Mouse (Mus musculus) ES-E14 (cell line): Measurements from ENCODE around the gene Aspscr1. TPM values are rescaled to one million over a fixed set of nuclear protein-coding genes. Genes with fewer than 3 reads are reported as not detected.

ENCODE experiments used
- DNase-seq: peaks from one replicate; pipeline ENCODE4 v3.0.0-alpha.2; 2013; ENCODE audit warnings: low read depth, low spot score
- H3K27ac ChIP-seq: 2 replicates; pipeline ENCODE4 v1.5.1; 2012; ENCODE audit warnings: low read depth, mild to moderate bottlenecking, low read length, moderate library complexity, mixed read lengths; ENCODE audit not compliant: poor library complexity, insufficient read depth, severe bottlenecking
- H3K36me3 ChIP-seq: 2 replicates; pipeline ENCODE4 v1.6.1; 2012; ENCODE audit warnings: mild to moderate bottlenecking, low read length, moderate library complexity, mixed read lengths; ENCODE audit not compliant: control insufficient read depth, poor library complexity, insufficient read depth, severe bottlenecking
- H3K4me1 ChIP-seq, 2 experiments: fragments of 150-350 bp in 1 of 2; sonication (generic) in 1 of 2; 2 replicates each; pipeline ENCODE4 v1.6.1; 2012; ENCODE audit warnings: low read length in 2 of 2, mild to moderate bottlenecking in 1 of 2, mixed read lengths in 1 of 2; ENCODE audit not compliant: control insufficient read depth in 2 of 2, insufficient read depth in 2 of 2, poor library complexity in 1 of 2
- H3K4me3 ChIP-seq, 2 experiments: fragments of 150-350 bp in 1 of 2; sonication (generic) in 1 of 2; 2 replicates each; pipeline ENCODE4 v1.5.1; 2012; ENCODE audit warnings: low read length in 2 of 2, low read depth in 1 of 2, mild to moderate bottlenecking in 1 of 2, mixed read lengths in 1 of 2; ENCODE audit not compliant: insufficient read depth in 1 of 2, poor library complexity in 1 of 2, severe bottlenecking in 1 of 2
- H3K9ac ChIP-seq: 2 replicates; pipeline ENCODE4 v1.6.1; 2012; ENCODE audit warnings: low read depth, mild to moderate bottlenecking, low read length, mixed read lengths; ENCODE audit not compliant: poor library complexity, insufficient read depth, severe bottlenecking
- H3K9me3 ChIP-seq: fragments of 150-350 bp; sonication (generic); 2 replicates; pipeline ENCODE4 v1.6.1; 2012; ENCODE audit warnings: low read depth, mild to moderate bottlenecking, low read length; ENCODE audit not compliant: control insufficient read depth, insufficient read depth
- CHD2 ChIP-seq: IDR thresholded peaks from 2 replicates; pipeline ENCODE4 v1.6.1; 2014; ENCODE audit warnings: mild to moderate bottlenecking, low read depth, low read length, inconsistent platforms
- HCFC1 ChIP-seq: IDR thresholded peaks from 2 replicates; pipeline ENCODE4 v1.6.1; 2012; ENCODE audit warnings: low read length, inconsistent platforms, borderline replicate concordance; ENCODE audit not compliant: insufficient read depth
- MAFK ChIP-seq: IDR thresholded peaks from 2 replicates; pipeline ENCODE4 v1.6.1; 2014; ENCODE audit warnings: mild to moderate bottlenecking, low read depth, low read length, inconsistent platforms; ENCODE audit not compliant: insufficient read depth
- ZC3H11A ChIP-seq: IDR thresholded peaks from 2 replicates; pipeline ENCODE4 v1.6.1; 2012; ENCODE audit warnings: low read depth, mild to moderate bottlenecking, inconsistent platforms, low read length, borderline replicate concordance
- ZNF384 ChIP-seq: IDR thresholded peaks from 2 replicates; pipeline ENCODE4 v1.6.1; 2012; ENCODE audit warnings: low read depth, low read length, inconsistent platforms
- in situ Hi-C, 2 experiments: fragments of 600-800 bp; cut with MboI; formaldehyde crosslinking; loops; one replicate each; pipeline ENCODE4 v1.15.1; 2025; ENCODE audit warnings: low sequenced_read_pairs in 2 of 2, inconsistent platforms in 1 of 2; ENCODE audit not compliant: unreplicated experiment in 2 of 2
- total RNA-seq: library from RNA; depleted of rRNA; stranded (reverse); fragments of 300-350 nt; gene quantifications from 2 replicates; pipeline ENCODE4 v1.2.3, GENCODE M21; 2012

The Aspscr1 gene
- total RNA-seq, 1 experiment, result 85.2 TPM

DNA sequence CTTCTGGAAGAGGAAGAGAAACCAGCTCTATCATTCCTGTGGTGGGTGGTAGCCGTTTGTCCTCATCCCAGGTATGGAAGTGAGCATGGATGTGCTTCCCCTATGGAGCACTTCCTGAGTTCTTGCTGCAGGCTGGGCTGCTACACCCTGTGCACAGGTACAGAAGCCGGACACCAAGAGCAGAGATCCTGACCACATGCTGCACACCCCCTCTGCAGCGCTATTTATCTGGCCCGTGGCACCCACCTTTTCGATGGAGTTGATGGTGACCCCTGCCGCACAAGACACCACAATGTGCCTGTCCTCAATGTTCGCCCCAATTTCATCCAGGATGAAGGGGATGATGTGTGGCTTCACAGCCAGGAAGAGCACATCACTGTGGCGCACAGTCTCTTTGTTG lies 30.9 kb upstream of the Aspscr1 start:
- Histone ChIP-seq H3K4me1 (peaks cover 0 to 16% of the 10 kb centered on the region in 2 experiments; a peak in 1 of 4 replicates), H3K9ac (no peak overlapping the region), H3K9me3 (no peaks in the 10 kb centered on the region), H3K27ac (no peak overlapping the region), H3K4me3 (no peak overlapping the region; a peak in 1 of 4 replicates), H3K36me3 (peaks cover 3% of the 10 kb centered on the region; the same call in 1 of the 2 replicates)
- no peak for DNase-seq
- in situ Hi-C loops, result no loop called here
- TF ChIP-seq HCFC1 (no peak), CHD2 (no peak), MAFK (no peak), ZNF384 (no peak), ZC3H11A (no peak)

DNA sequence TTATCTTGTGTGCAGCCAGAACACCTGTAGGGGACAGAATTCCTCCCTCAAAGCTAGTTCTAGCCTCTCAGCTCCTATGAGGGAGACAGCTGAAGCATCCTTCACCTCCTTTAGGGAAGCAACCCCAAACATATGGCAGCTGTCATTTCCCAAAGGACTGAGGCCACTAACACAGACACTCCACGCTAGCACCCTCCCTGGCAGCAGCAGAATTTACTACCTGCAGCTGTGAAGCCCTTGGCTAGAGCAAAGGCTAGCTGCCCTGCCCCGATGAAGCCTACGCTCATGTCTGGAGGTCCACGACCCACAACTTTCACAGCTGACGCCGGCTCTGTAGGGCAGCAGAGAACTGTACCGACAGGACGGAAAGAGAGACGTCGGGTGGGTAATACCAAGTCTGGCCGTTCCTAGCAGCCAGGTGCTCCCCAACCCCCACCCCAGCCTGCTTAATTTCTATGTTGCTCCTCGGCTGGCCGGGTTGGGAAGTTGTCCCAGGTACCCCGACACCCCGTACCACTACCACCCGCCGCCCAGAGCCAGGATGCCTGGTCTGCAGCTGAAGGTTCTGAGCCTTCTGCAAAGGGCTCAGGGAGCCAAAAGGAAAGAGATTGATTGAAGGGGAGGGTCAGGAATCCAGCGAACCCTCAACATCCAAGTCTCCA lies 29.7 kb upstream of the Aspscr1 start:
- peaks cover 0 to 20% of the 10 kb centered on the region in 2 experiments; a peak in 1 of 4 replicates for H3K4me1 ChIP-seq
- no peak overlapping the region; the same call in 1 of the 2 replicates for H3K27ac ChIP-seq
- H3K9me3 ChIP-seq, result no peaks in the 10 kb centered on the region
- no peak for DNase-seq
- TF ChIP-seq CHD2, result no peak
- no peak for TF ChIP-seq ZNF384
- TF ChIP-seq MAFK, result no peak
- no peak for TF ChIP-seq ZC3H11A
- TF ChIP-seq HCFC1, result no peak
- in situ Hi-C loops, result no loop called here
- H3K9ac ChIP-seq, result peak overlapping the region; percentile 81
- H3K36me3 ChIP-seq, result peaks cover 3% of the 10 kb centered on the region; the same call in 1 of the 2 replicates
- H3K4me3 ChIP-seq, result peak overlapping the region; percentile 72 to 82

DNA sequence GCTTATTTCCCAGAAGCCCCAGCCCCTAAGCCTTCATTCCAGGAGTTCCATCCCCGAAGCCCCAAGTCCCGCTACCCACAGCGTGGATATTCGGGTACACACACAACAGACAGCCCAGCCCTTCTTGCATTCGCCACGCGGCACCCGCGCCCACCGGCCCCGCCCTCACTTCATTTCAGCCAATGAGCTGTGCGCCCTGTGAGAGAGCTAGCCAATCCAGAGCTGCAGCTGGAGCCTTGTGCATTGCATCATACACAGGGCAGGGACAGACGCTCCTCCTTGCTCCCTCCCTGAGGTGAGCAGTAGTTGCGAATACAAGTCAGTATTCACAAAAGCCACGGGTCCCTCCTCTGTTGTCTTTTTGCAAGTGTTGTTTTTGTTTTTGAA lies 29.2 kb upstream of the Aspscr1 start, which contains the start of gene Pycr1:
Pycr1 (minus strand) TSS at position 169 of the 387 bp plus-strand sequence.
- no peak within 1 kb of the TSS; the same call in 1 of the 2 replicates for H3K27ac ChIP-seq
- in situ Hi-C loops, result no loop called here
- peak within 1 kb of the TSS; percentile 81 for H3K9ac ChIP-seq
- peak; percentile 87 for DNase-seq
- H3K9me3 ChIP-seq, result no peaks in the 10 kb centered on the region
- TF ChIP-seq HCFC1, result peak; percentile 37; the same call in 1 of the 2 replicates
- TF ChIP-seq ZC3H11A, result no peak
- no peak for TF ChIP-seq MAFK
- no peak for TF ChIP-seq ZNF384
- TF ChIP-seq CHD2, result 0 out of 2 replicates have a peak, but pooled peaks have one; percentile 47
- H3K4me3 ChIP-seq, result peak within 1 kb of the TSS; percentile 72 to 82
- peaks cover 3% of the 10 kb centered on the region; the same call in 1 of the 2 replicates for H3K36me3 ChIP-seq
- H3K4me1 ChIP-seq, result peaks cover 0 to 21% of the 10 kb centered on the region in 2 experiments; a peak in 1 of 4 replicates

DNA sequence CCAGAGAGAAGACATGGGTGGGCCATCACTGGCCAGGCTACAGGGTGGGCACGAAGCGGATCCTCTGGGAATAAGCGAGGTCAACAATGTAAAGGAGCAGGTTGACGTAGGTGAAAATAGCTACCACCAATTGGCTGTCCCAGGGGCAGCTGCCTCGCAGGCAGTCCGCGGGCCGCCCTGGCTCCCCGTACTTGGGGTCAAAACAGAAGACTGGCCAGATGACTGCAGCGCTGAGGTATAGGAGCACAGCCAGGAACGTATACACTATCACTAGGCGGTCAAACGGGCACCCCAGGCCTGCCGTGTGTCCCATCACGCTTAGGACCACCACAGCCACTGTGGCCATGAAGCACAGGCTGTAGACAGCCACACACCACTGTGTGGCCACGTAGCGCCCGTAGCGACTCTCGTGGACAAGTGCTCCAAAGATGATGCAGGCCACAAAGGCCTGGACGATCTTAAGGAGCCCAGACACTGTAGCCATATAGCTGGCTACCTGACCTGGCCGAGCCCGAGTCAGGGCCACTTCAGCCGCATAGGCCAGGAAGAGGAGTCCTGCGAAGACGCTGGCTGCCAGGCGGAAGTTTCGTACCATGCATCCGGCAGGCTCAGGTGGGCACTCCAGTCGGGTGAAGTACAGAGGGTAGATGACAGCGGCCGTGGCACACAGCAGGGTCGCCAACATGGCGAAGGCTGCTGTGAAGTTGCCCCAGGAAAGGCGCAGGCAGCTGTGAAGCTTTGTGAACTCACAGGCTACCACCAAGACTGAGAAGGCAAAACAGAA lies 25.5 kb upstream of the Aspscr1 start:
- Histone ChIP-seq H3K9ac (0 out of 2 replicates have a peak overlapping the region, but pooled peaks have one; percentile 35), H3K27ac (no peak overlapping the region), H3K4me3 (peak overlapping the region; percentile 51)

More for the DNA sequence above, 25.5 kb upstream of the Aspscr1 start:
- peaks cover 0 to 12% of the 10 kb centered on the region in 2 experiments; a peak in 1 of 4 replicates for H3K4me1 ChIP-seq
- TF ChIP-seq ZNF384, result no peak
- TF ChIP-seq MAFK, result no peak
- TF ChIP-seq ZC3H11A, result no peak
- TF ChIP-seq CHD2, result no peak
- TF ChIP-seq HCFC1, result no peak
- in situ Hi-C loops, result no loop called here
- H3K9me3 ChIP-seq, result no peaks in the 10 kb centered on the region
- no peaks in the 10 kb centered on the region for H3K36me3 ChIP-seq
- DNase-seq, result no peak
